ENCODE assay signal across 8 mouse cellular contexts in genomic region chr11:54703306-54703705, GRCm38 (mm10).
DNase-seq lines count a peak whose midpoint lies in the region; ATAC-seq and TF ChIP-seq lines count a peak whose summit lies in the region.

No protein-coding gene starts in this region.

- H3K36me3 ChIP-seq in G1E (replicated peaks) = peaks cover 25% of the 10 kb centered on the region
- H3K36me3 ChIP-seq in forebrain, postnatal 0 days (ENCODE audit: insufficient read depth) = no peaks in the 10 kb centered on the region; the same call in 1 of the 2 replicates

- peak; percentile 39; the same call in 1 of the 2 replicates for TF ChIP-seq CTCF in G1E (IDR thresholded peaks at IDR 0.05; ENCODE audit: low read depth, low read length)
- peak; percentile 74 for TF ChIP-seq CTCF in forebrain, postnatal 0 days (IDR thresholded peaks at IDR 0.05; ENCODE audit: low read depth)

- 35% methylated on average over 4 of the region's 4 CpGs for WGBS in forebrain, postnatal 0 days

- no peak overlapping the region for H3K4me3 ChIP-seq in G1E (ENCODE audit: low read depth, low read length)
- H3K4me3 ChIP-seq in forebrain, postnatal 0 days (ENCODE audit: low read depth, low read length) = no peak overlapping the region

- DNase-seq in 3T3-L1 (ENCODE audit: low read depth, low spot score) (peak; percentile 81), G1E (ENCODE audit: low spot score) (no peak)
- peak; percentile 69 to 75 for DNase-seq in cerebellum, adult 18-20 months
- DNase-seq in forebrain, postnatal 0 days = peak; percentile 76
- DNase-seq in induced T-regulatory cell, adult 2 months (ENCODE audit: low read depth) = peak; percentile 88
- peak; percentile 65 to 66 for DNase-seq in left cerebral cortex, postnatal 36 days (ENCODE audit: low spot score in 2 of 2)
- peak; percentile 34 to 55 for DNase-seq in thymus, adult 18-20 months

- no peak overlapping the region for H3K27ac ChIP-seq in forebrain, postnatal 0 days (ENCODE audit: low read depth, low read length)

- ATAC-seq in G1E (ENCODE audit: extremely low read depth, insufficient number of reproducible peaks, low FRiP score, poor library complexity, severe bottlenecking) = no peak
- ATAC-seq in forebrain, postnatal 0 days = peak; percentile 27; the same call in 1 of the 2 replicates
- peak; percentile 73 for ATAC-seq in monocyte, adult 5-6 weeks (replicated peaks; ENCODE audit: insufficient number of reproducible peaks, low FRiP score, low TSS enrichment, poor library complexity, severe bottlenecking)

- H3K4me1 ChIP-seq in G1E (ENCODE audit: insufficient read depth, low read depth, low read length) = no peaks in the 10 kb centered on the region
- no peaks in the 10 kb centered on the region for H3K4me1 ChIP-seq in forebrain, postnatal 0 days (ENCODE audit: insufficient read depth)

- no peaks in the 10 kb centered on the region; the same call in 1 of the 2 replicates for H3K27me3 ChIP-seq in G1E (ENCODE audit: insufficient read depth, low read length)
- H3K27me3 ChIP-seq in forebrain, postnatal 0 days (ENCODE audit: insufficient read depth, low read length) = no peaks in the 10 kb centered on the region

- intact Hi-C loops in left cerebral cortex, postnatal 36 days (cut with DNase I) = loop anchor here (1.0 to 5.0 kb wide), 2 partner anchors 160 to 224 kb away; no protein-coding TSS in a partner anchor

- no peaks in the 10 kb centered on the region for H3K9me3 ChIP-seq in G1E (replicated peaks)
- no peaks in the 10 kb centered on the region for H3K9me3 ChIP-seq in forebrain, postnatal 0 days (ENCODE audit: low read length)

- no peak overlapping the region for H3K9ac ChIP-seq in forebrain, postnatal 0 days

- H3K4me2 ChIP-seq in forebrain, postnatal 0 days (ENCODE audit: low read depth) = no peak overlapping the region
